Mouse (Mus musculus): ENCODE data around the gene Fam160b1. TPM values are rescaled to one million over a fixed set of nuclear protein-coding genes. Genes with fewer than 3 reads are reported as not detected.

The Fam160b1 gene
- total RNA-seq, 2 experiments from 2014 or later = 24.2 to 27.1 TPM

- no peak for DNase-seq (ENCODE audit: extremely low spot score in 1 of 2, low spot score in 2 of 2)
- intact Hi-C loops (cut with DNase I) = loop anchor here (5.0 kb wide), 1 partner anchor 92 kb away; the partner anchor contains the start of gene Trub1
- TF ChIP-seq CTCF (IDR thresholded peaks at IDR 0.05) = no peak; the same call in 1 of the 2 replicates
- Histone ChIP-seq H3K27ac (peak overlapping the region; percentile 89), H3K4me3 (peak overlapping the region; percentile 97)
Observed at GRCm38 (mm10) chr19:57359701-57360326, 666 bp upstream of the Fam160b1 start.

GRCm38 (mm10) chr19:57361131-57361938 is 855 bp downstream of the Fam160b1 start:
- peak; percentile 55 for DNase-seq (ENCODE audit: extremely low spot score in 1 of 2, low spot score in 2 of 2)
- Histone ChIP-seq H3K27ac (peak overlapping the region; percentile 96), H3K4me3 (peak overlapping the region; percentile 97)
- TF ChIP-seq CTCF (IDR thresholded peaks at IDR 0.05) = no peak
- intact Hi-C loops (cut with DNase I) = loop anchor here (5.0 kb wide), 1 partner anchor 91 kb away; the partner anchor contains the start of gene Trub1

DNA sequence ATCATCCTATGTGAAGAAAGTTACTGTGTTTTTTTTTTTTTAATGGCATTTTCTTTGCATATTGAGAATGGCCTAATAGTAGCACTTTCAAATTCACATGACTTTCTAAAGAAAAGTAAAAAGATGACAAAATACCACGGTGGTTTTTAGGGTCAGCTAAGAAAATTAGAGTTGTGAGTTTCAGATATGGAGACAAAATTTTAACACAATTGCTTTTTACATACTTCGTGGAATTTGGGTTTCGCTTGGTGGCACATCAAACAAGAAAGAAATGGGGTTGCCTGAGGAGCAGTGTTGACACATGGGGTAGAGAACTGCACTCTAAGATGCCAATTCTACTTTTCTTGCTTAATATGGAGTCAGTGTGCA is 1.4 kb downstream of the Fam160b1 start:
- intact Hi-C loops (cut with DNase I) = loop anchor here (5.0 kb wide), 1 partner anchor 90 kb away; the partner anchor contains the start of gene Trub1
- no peak for TF ChIP-seq CTCF (IDR thresholded peaks at IDR 0.05)
- Histone ChIP-seq H3K4me3 (peak overlapping the region; percentile 97), H3K27ac (peak overlapping the region; percentile 96)
- DNase-seq (ENCODE audit: extremely low spot score in 1 of 2, low spot score in 2 of 2) = no peak

GRCm38 (mm10) chr19:57362586-57362985 is 2.1 kb downstream of the Fam160b1 start:
- H3K27ac ChIP-seq = no peak overlapping the region
- H3K4me3 ChIP-seq = peak overlapping the region; percentile 97
- TF ChIP-seq CTCF (IDR thresholded peaks at IDR 0.05) = no peak
- no peak for DNase-seq (ENCODE audit: extremely low spot score in 1 of 2, low spot score in 2 of 2)
- intact Hi-C loops (cut with DNase I) = loop anchor here (5.0 kb wide), 1 partner anchor 90 kb away; the partner anchor contains the start of gene Trub1

- Histone ChIP-seq H3K4me3 (peak overlapping the region; percentile 97), H3K27ac (no peak overlapping the region)
- TF ChIP-seq CTCF (IDR thresholded peaks at IDR 0.05) = no peak
- intact Hi-C loops (cut with DNase I) = loop anchor here (5.0 kb wide), 1 partner anchor 89 kb away; the partner anchor contains the start of gene Trub1
- no peak for DNase-seq (ENCODE audit: extremely low spot score in 1 of 2, low spot score in 2 of 2)
Observed at GRCm38 (mm10) chr19:57363076-57363475, 2.6 kb downstream of the Fam160b1 start.

- TF ChIP-seq CTCF (IDR thresholded peaks at IDR 0.05) = no peak
- intact Hi-C loops (cut with DNase I) = loop anchor here (5.0 kb wide), 1 partner anchor 89 kb away; the partner anchor contains the start of gene Trub1
- no peak for DNase-seq (ENCODE audit: extremely low spot score in 1 of 2, low spot score in 2 of 2)
- Histone ChIP-seq H3K4me3 (peak overlapping the region; percentile 97; the same call in 1 of the 2 replicates), H3K27ac (no peak overlapping the region)
Observed at GRCm38 (mm10) chr19:57363538-57363937, 3.1 kb downstream of the Fam160b1 start.

- H3K4me3 ChIP-seq = no peak overlapping the region
- TF ChIP-seq CTCF (IDR thresholded peaks at IDR 0.05) = no peak
- no peak overlapping the region for H3K27ac ChIP-seq
- intact Hi-C loops (cut with DNase I) = loop anchor here (5.0 kb wide), 1 partner anchor 87 kb away; the partner anchor contains the start of gene Trub1
- no peak for DNase-seq (ENCODE audit: extremely low spot score in 1 of 2, low spot score in 2 of 2)
Observed at GRCm38 (mm10) chr19:57364942-57365673, 4.6 kb downstream of the Fam160b1 start.

- H3K4me3 ChIP-seq = no peak overlapping the region
- intact Hi-C loops (cut with DNase I) = no loop called here
- H3K27ac ChIP-seq = peak overlapping the region; percentile 40; the same call in 1 of the 2 replicates
Observed at GRCm38 (mm10) chr19:57366007-57366406, 5.5 kb downstream of the Fam160b1 start.

DNA sequence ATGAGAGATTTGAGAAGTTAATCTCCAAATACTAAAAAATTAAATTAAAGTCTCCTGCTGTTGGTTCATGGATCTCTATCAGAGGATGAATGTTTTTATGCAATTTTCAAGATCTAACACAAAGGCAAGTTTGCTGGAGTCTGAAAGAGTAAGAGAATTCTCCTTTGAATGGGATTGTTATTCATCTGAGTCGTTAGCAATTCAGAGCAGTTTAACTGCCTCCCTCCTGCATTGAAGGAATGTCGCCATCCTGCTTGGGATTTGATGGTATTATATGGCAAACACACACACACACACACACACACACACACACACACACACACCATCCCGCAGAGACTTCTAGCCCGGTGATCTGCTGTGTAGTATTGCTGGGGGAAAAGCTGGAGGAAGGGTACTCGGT is 6.1 kb downstream of the Fam160b1 start:
- Histone ChIP-seq H3K27ac (peak overlapping the region; percentile 40; the same call in 1 of the 2 replicates), H3K4me3 (no peak overlapping the region)
- intact Hi-C loops (cut with DNase I) = no loop called here
- TF ChIP-seq CTCF (IDR thresholded peaks at IDR 0.05) = no peak
- no peak for DNase-seq (ENCODE audit: extremely low spot score in 1 of 2, low spot score in 2 of 2)

More at GRCm38 (mm10) chr19:57366007-57366406, 5.5 kb downstream of the Fam160b1 start:
- no peak; the same call in 1 of the 2 replicates for TF ChIP-seq CTCF (IDR thresholded peaks at IDR 0.05)
- no peak for DNase-seq (ENCODE audit: extremely low spot score in 1 of 2, low spot score in 2 of 2)

DNA sequence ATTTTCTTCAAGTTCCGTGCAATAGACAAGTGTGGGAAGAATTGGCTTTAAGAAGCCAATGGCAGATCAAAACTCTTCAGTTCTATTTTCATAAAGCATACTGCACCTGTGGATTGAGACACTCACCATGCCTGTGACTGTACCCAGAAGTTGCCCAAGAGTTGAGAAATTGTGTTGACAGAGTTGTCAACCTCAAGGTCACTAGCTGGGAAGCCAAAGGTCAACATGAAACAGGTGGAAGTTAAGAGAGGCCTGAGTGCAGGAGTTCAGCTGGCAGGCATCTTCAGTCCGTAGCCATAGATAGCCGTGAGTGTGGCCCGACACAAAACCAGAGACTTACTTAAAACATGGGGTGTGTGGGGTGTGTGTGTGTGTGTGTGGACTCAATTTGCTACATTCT is 6.7 kb downstream of the Fam160b1 start:
- DNase-seq (ENCODE audit: extremely low spot score in 1 of 2, low spot score in 2 of 2) = no peak
- TF ChIP-seq CTCF (IDR thresholded peaks at IDR 0.05) = no peak
- Histone ChIP-seq H3K27ac (no peak overlapping the region), H3K4me3 (no peak overlapping the region)
- intact Hi-C loops (cut with DNase I) = no loop called here

- intact Hi-C loops (cut with DNase I) = no loop called here
- H3K4me3 ChIP-seq = no peak overlapping the region
- no peak for DNase-seq (ENCODE audit: extremely low spot score in 1 of 2, low spot score in 2 of 2)
- no peak overlapping the region for H3K27ac ChIP-seq
- TF ChIP-seq CTCF (IDR thresholded peaks at IDR 0.05) = no peak
Observed at GRCm38 (mm10) chr19:57367849-57368387, 7.4 kb downstream of the Fam160b1 start.

All from left cerebral cortex, adult 2 months (tissue).